Comparison of ENCODE assay signal across 14 mouse cellular contexts in genomic region chr14:17408343-17408742, GRCm38 (mm10).
"Had no signal": no experiment of that assay in that cellular context is flagged by ENCODE, and none has a peak within 500 bp of the region (broad histone marks: within the 10 kb centered on the region; RNA-seq: fewer than 3 reads in every experiment).

No protein-coding gene starts in this region.

- H3K27ac ChIP-seq: kidney, embryonic 15.5 days; liver, embryonic 15.5 days; macrophage; midbrain, embryonic 15.5 days; neural tube, embryonic 13.5 days had no signal

- DNase-seq: kidney, postnatal 14 days; lung, adult 2 months; retina, postnatal 1 day; right cerebral cortex, postnatal 25 days; thymus, postnatal 36 days had no signal

- H3K9ac ChIP-seq: kidney, embryonic 15.5 days; liver, embryonic 15.5 days; midbrain, embryonic 15.5 days; neural tube, embryonic 13.5 days had no signal

- H3K4me1 ChIP-seq: liver, embryonic 15.5 days; megakaryocyte, embryonic 14.5 days; midbrain, embryonic 15.5 days; neural tube, embryonic 13.5 days had no signal

- ATAC-seq: intestine, embryonic 16.5 days; midbrain, embryonic 15.5 days had no signal

- H3K4me2 ChIP-seq: kidney, embryonic 15.5 days; liver, embryonic 11.5 days; liver, embryonic 15.5 days; midbrain, embryonic 11.5 days; midbrain, embryonic 15.5 days; neural tube, embryonic 13.5 days had no signal

- H3K36me3 ChIP-seq: kidney, embryonic 15.5 days; liver, embryonic 15.5 days; midbrain, embryonic 15.5 days; neural tube, embryonic 13.5 days had no signal

- H3K27me3 ChIP-seq: kidney, embryonic 15.5 days; liver, embryonic 15.5 days; megakaryocyte, embryonic 14.5 days; midbrain, embryonic 15.5 days; neural tube, embryonic 13.5 days had no signal

- H3K4me3 ChIP-seq: kidney, embryonic 15.5 days; liver, embryonic 15.5 days; megakaryocyte, embryonic 14.5 days; midbrain, embryonic 15.5 days; neural tube, embryonic 13.5 days had no signal

- H3K9me3 ChIP-seq: kidney, embryonic 15.5 days; liver, embryonic 15.5 days; megakaryocyte, embryonic 14.5 days; midbrain, embryonic 15.5 days; neural tube, embryonic 13.5 days had no signal
